Mouse (Mus musculus): ENCODE results near the gene Osbpl3. TPM values are rescaled to one million over a fixed set of nuclear protein-coding genes. Genes with fewer than 3 reads are reported as not detected.

The Osbpl3 gene
- total and polyA plus RNA-seq, 3 experiments, result 12.8 to 26.5 (median 25.4) TPM

DNA sequence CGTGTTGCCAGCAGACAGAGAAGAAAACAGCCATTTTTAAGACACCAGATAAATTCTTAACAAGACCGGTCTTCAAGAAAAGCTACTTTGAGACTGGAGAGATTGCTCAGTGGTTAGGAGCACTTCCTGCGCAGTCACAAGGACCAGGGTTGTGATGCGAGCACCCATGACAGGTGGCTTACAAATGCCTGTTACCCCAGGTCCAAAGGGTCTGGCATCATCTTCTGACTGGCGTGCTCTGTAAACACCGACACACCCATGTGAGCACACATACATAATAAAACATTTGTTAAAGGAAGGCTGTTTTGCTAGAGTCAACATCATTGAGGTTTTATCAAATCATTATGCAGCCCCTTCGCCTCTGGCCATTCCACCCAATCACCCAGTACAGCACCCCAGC, 176.4 kb downstream of the Osbpl3 start:
- Histone ChIP-seq H3K27ac (no peak overlapping the region), H3K79me2 (replicated peaks; ENCODE audit: control insufficient read depth, insufficient read depth, low read length) (no peaks in the 10 kb centered on the region), H3K4me3 (no peak overlapping the region), H3K9ac (ENCODE audit: low read depth, low read length) (no peak overlapping the region), H3K36me3 (ENCODE audit: control insufficient read depth, insufficient read depth, low read length) (no peaks in the 10 kb centered on the region), H3K4me1 (ENCODE audit: control insufficient read depth, insufficient read depth, low read length) (no peaks in the 10 kb centered on the region), H3K27me3 (ENCODE audit: control insufficient read depth, insufficient read depth, low read length) (no peaks in the 10 kb centered on the region)
- DNase-seq, result no peak
- intact Hi-C loops (cut with DNase I), result no loop called here
- TF ChIP-seq POLR2A (IDR thresholded peaks at IDR 0.05; ENCODE audit: insufficient read depth, low read depth, low read length), result no peak
- no peak for TF ChIP-seq EP300 (IDR thresholded peaks at IDR 0.05; ENCODE audit: insufficient read depth, low read depth, low read length)
- no peak for TF ChIP-seq CTCF (IDR thresholded peaks at IDR 0.05)
- WGBS, result 91% methylated on average over 7 of the region's 7 CpGs

DNA sequence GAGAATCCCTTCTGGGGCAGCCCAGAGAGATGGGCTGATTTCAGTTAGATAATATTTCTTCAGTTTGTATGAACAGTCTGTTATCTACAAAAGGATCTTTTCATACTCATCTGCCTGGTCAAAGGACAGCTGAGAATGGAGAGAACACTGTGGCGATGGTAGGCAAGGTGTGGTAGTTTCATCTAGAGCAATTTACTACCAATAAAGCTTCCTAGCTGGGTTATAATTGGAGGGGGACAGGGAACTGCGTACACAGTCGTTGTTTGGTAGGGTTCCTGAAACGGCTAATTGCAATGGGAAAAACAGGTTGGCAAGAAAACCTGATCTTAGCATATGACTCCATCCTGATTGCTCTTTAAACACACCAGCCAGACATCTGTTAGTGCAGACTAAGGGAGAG, 182.1 kb downstream of the Osbpl3 start:
- H3K36me3 ChIP-seq (ENCODE audit: control insufficient read depth, insufficient read depth, low read length), result no peaks in the 10 kb centered on the region
- WGBS, result 85% methylated on average over 4 of the region's 4 CpGs
- DNase-seq, result no peak

DNA sequence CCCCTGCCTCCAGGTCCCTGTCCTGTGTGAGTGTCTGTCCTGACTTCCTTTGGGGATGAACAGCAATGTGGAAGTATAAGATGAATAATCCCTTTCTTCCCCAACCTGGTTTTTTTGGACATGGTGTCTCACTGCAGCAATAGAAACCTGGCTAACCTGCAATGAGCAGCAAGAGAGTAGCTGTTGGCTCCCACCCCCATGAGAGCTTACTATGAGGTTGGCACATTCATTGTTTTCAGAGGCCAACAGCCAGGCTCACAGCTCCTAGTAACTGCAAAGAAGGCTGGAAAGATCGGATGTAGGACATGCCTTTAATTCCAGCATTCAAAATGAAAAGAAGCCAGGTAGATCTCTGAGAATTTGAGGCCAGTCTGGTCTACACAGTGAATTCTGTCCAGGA, 182.6 kb downstream of the Osbpl3 start:
- TF ChIP-seq CTCF (IDR thresholded peaks at IDR 0.05) (no peak), POLR2A (IDR thresholded peaks at IDR 0.05; ENCODE audit: insufficient read depth, low read depth, low read length) (no peak), EP300 (IDR thresholded peaks at IDR 0.05; ENCODE audit: insufficient read depth, low read depth, low read length) (no peak)
- H3K36me3 ChIP-seq (ENCODE audit: control insufficient read depth, insufficient read depth, low read length), result no peaks in the 10 kb centered on the region
- no peaks in the 10 kb centered on the region for H3K27me3 ChIP-seq (ENCODE audit: control insufficient read depth, insufficient read depth, low read length)
- H3K79me2 ChIP-seq (replicated peaks; ENCODE audit: control insufficient read depth, insufficient read depth, low read length), result no peaks in the 10 kb centered on the region
- DNase-seq, result no peak
- no peak overlapping the region for H3K27ac ChIP-seq
- intact Hi-C loops (cut with DNase I), result no loop called here
- H3K4me3 ChIP-seq, result no peak overlapping the region
- H3K4me1 ChIP-seq (ENCODE audit: control insufficient read depth, insufficient read depth, low read length), result no peaks in the 10 kb centered on the region
- H3K9ac ChIP-seq (ENCODE audit: low read depth, low read length), result no peak overlapping the region
- 52% methylated on average over 1 of the region's 1 CpGs for WGBS

More for the DNA sequence above, 182.1 kb downstream of the Osbpl3 start:
- H3K4me1 ChIP-seq (ENCODE audit: control insufficient read depth, insufficient read depth, low read length), result no peaks in the 10 kb centered on the region
- no peak overlapping the region for H3K9ac ChIP-seq (ENCODE audit: low read depth, low read length)
- no peak for TF ChIP-seq EP300 (IDR thresholded peaks at IDR 0.05; ENCODE audit: insufficient read depth, low read depth, low read length)
- TF ChIP-seq CTCF (IDR thresholded peaks at IDR 0.05), result no peak
- TF ChIP-seq POLR2A (IDR thresholded peaks at IDR 0.05; ENCODE audit: insufficient read depth, low read depth, low read length), result no peak
- no peak overlapping the region for H3K27ac ChIP-seq
- intact Hi-C loops (cut with DNase I), result no loop called here
- no peaks in the 10 kb centered on the region for H3K27me3 ChIP-seq (ENCODE audit: control insufficient read depth, insufficient read depth, low read length)
- H3K79me2 ChIP-seq (replicated peaks; ENCODE audit: control insufficient read depth, insufficient read depth, low read length), result no peaks in the 10 kb centered on the region
- no peak overlapping the region for H3K4me3 ChIP-seq

DNA sequence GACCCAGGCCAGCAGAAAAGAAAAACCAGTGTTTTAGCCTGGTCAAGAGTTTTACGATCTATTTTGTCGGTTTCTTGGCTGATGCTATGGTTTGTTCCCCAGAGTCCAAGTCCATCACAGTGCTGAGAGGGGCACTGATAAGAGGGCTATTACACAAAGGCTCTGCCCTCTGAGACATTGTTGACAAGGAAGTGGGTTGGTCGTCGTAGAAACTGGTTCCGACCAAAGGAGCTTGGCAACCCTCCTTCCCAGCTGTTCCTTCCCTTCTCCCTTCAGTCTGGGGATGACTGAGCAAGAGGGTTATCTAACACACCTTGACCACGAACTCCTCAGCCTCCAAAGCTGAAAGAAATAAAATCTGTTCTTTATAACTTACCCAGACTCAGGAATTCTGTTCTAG, 192.3 kb downstream of the Osbpl3 start, which contains the start of gene Gsdme:
Gene Gsdme, minus strand, starts transcription at position 193 of the 400 bp plus-strand sequence.
- H3K36me3 ChIP-seq (ENCODE audit: control insufficient read depth, insufficient read depth, low read length), result no peaks in the 10 kb centered on the region
- no peaks in the 10 kb centered on the region for H3K79me2 ChIP-seq (replicated peaks; ENCODE audit: control insufficient read depth, insufficient read depth, low read length)
- no peak for DNase-seq
- H3K4me3 ChIP-seq, result no peak within 1 kb of the TSS
- no peaks in the 10 kb centered on the region for H3K27me3 ChIP-seq (ENCODE audit: control insufficient read depth, insufficient read depth, low read length)
- intact Hi-C loops (cut with DNase I), result no loop called here
- no peak within 1 kb of the TSS for H3K9ac ChIP-seq (ENCODE audit: low read depth, low read length)
- 44% methylated on average over 6 of the region's 6 CpGs for WGBS
- H3K4me1 ChIP-seq (ENCODE audit: control insufficient read depth, insufficient read depth, low read length), result peaks cover 2% of the 10 kb centered on the region; the same call in 1 of the 2 replicates
- no peak within 1 kb of the TSS for H3K27ac ChIP-seq
- TF ChIP-seq CTCF (IDR thresholded peaks at IDR 0.05), result no peak
- TF ChIP-seq POLR2A (IDR thresholded peaks at IDR 0.05; ENCODE audit: insufficient read depth, low read depth, low read length), result no peak
- no peak for TF ChIP-seq EP300 (IDR thresholded peaks at IDR 0.05; ENCODE audit: insufficient read depth, low read depth, low read length)

DNA sequence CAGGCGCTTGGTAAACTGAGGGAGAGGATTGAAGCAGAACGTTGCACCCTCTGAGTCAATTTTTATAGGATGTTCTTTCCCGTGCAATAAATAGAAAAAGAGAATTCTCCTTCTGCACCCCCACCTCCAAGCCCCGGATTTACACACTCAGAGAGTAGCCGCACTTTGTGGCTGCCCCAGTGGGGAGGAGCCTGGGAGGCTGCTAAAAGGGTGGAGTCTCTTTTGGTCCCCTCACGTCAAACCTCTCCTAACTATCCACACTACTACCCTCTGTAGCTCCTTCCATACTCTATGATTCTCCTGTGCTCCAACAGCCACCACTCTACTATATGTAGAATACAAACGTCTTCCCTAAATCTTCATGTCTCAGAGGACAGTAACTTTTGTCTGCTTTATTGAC, 193.7 kb downstream of the Osbpl3 start:
- Histone ChIP-seq H3K9ac (ENCODE audit: low read depth, low read length) (no peak overlapping the region), H3K79me2 (replicated peaks; ENCODE audit: control insufficient read depth, insufficient read depth, low read length) (no peaks in the 10 kb centered on the region), H3K36me3 (ENCODE audit: control insufficient read depth, insufficient read depth, low read length) (no peaks in the 10 kb centered on the region), H3K4me3 (no peak overlapping the region), H3K4me1 (ENCODE audit: control insufficient read depth, insufficient read depth, low read length) (peaks cover 2% of the 10 kb centered on the region; the same call in 1 of the 2 replicates), H3K27ac (no peak overlapping the region), H3K27me3 (ENCODE audit: control insufficient read depth, insufficient read depth, low read length) (no peaks in the 10 kb centered on the region)
- TF ChIP-seq POLR2A (IDR thresholded peaks at IDR 0.05; ENCODE audit: insufficient read depth, low read depth, low read length), result no peak
- TF ChIP-seq EP300 (IDR thresholded peaks at IDR 0.05; ENCODE audit: insufficient read depth, low read depth, low read length), result no peak
- TF ChIP-seq CTCF (IDR thresholded peaks at IDR 0.05), result no peak
- no peak for DNase-seq
- intact Hi-C loops (cut with DNase I), result no loop called here
- 44% methylated on average over 7 of the region's 7 CpGs for WGBS

DNA sequence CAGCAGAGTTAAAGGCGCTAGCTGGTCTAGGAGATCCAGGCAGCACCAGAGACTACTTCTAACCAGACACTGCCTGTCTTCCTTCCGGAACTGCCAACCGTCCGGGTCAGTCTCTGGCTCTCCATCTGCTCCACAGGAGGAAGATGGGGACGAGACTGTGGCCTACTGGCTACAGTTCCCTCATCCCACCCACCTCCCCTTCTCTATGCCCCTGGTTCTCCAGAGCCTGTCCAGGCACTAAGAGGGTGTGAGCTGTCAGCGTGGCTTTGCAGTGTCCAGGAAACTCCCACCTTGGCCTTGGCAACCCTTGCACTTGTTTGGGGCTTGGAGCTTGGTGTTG, 194.1 kb downstream of the Osbpl3 start:
- H3K27me3 ChIP-seq (ENCODE audit: control insufficient read depth, insufficient read depth, low read length), result no peaks in the 10 kb centered on the region
- DNase-seq, result no peak
- intact Hi-C loops (cut with DNase I), result no loop called here
- 1% methylated on average over 6 of the region's 6 CpGs for WGBS
- H3K36me3 ChIP-seq (ENCODE audit: control insufficient read depth, insufficient read depth, low read length), result no peaks in the 10 kb centered on the region
- H3K4me1 ChIP-seq (ENCODE audit: control insufficient read depth, insufficient read depth, low read length), result peaks cover 2% of the 10 kb centered on the region; the same call in 1 of the 2 replicates
- no peak overlapping the region for H3K27ac ChIP-seq
- peak overlapping the region; percentile 37 for H3K4me3 ChIP-seq
- H3K9ac ChIP-seq (ENCODE audit: low read depth, low read length), result peak overlapping the region; percentile 18
- TF ChIP-seq EP300 (IDR thresholded peaks at IDR 0.05; ENCODE audit: insufficient read depth, low read depth, low read length) (no peak), CTCF (IDR thresholded peaks at IDR 0.05) (no peak), POLR2A (IDR thresholded peaks at IDR 0.05; ENCODE audit: insufficient read depth, low read depth, low read length) (no peak)
- H3K79me2 ChIP-seq (replicated peaks; ENCODE audit: control insufficient read depth, insufficient read depth, low read length), result no peaks in the 10 kb centered on the region
